Mouse (Mus musculus) myocyte (in vitro differentiated cells): Measurements from ENCODE around the gene 1700017D01Rik.

ENCODE experiments used
- CEBPB ChIP-seq: IDR thresholded peaks from 2 replicates; pipeline ENCODE4 v1.6.1; 2011; ENCODE audit warnings: mild to moderate bottlenecking, moderate library complexity; ENCODE audit not compliant: poor library complexity, insufficient read depth, severe bottlenecking
- E2F4 ChIP-seq: IDR thresholded peaks from one replicate; pipeline ENCODE4 v1.6.1; 2011; ENCODE audit warnings: mild to moderate bottlenecking, control low read depth, moderate library complexity; ENCODE audit not compliant: insufficient read depth
- MAX ChIP-seq: IDR thresholded peaks from one replicate; pipeline ENCODE4 v1.6.1; 2011; ENCODE audit warnings: low read depth, mild to moderate bottlenecking, control low read depth
- MYOD1 ChIP-seq, 3 experiments: IDR thresholded peaks; one replicate each; pipeline ENCODE4 v1.6.1; 2011; ENCODE audit warnings: control low read depth in 2 of 3, low read depth in 2 of 3, mild to moderate bottlenecking in 2 of 3, moderate library complexity in 1 of 3; ENCODE audit not compliant: insufficient read length in 2 of 3, control insufficient read depth in 1 of 3
- POLR2A ChIP-seq: IDR thresholded peaks from one replicate; pipeline ENCODE4 v1.6.1; 2011; ENCODE audit warnings: low read depth, mild to moderate bottlenecking, control low read depth, moderate library complexity; ENCODE audit not compliant: insufficient read length
- POLR2AphosphoS2 ChIP-seq: IDR thresholded peaks from one replicate; pipeline ENCODE4 v1.6.1; 2011; ENCODE audit warnings: low read depth, control low read depth; ENCODE audit not compliant: insufficient read length
- REST ChIP-seq: IDR thresholded peaks from one replicate; pipeline ENCODE4 v1.6.1; 2011; ENCODE audit warnings: mild to moderate bottlenecking, control low read depth, moderate library complexity; ENCODE audit not compliant: insufficient read depth, insufficient read length
- TCF12 ChIP-seq: IDR thresholded peaks from one replicate; pipeline ENCODE4 v1.6.1; 2011; ENCODE audit warnings: mild to moderate bottlenecking, control low read depth; ENCODE audit not compliant: poor library complexity, insufficient read depth, severe bottlenecking
- USF1 ChIP-seq: IDR thresholded peaks from one replicate; pipeline ENCODE4 v1.6.1; 2011; ENCODE audit warnings: low read depth, mild to moderate bottlenecking, control low read depth, moderate library complexity

GRCm38 (mm10) chr19:11101880-11102279 lies 28.8 kb downstream of the 1700017D01Rik start:
- TF ChIP-seq POLR2A (no peak), CEBPB (no peak), TCF12 (no peak), POLR2AphosphoS2 (no peak), MAX (no peak), USF1 (no peak), E2F4 (no peak), MYOD1 (IDR thresholded peaks at IDR 0.05; ENCODE audit: control insufficient read depth in 1 of 3, insufficient read length in 2 of 3, low read depth in 2 of 3) (no peak), REST (no peak)
